Mouse (Mus musculus): Measurements from ENCODE around the gene Rasa2.
"Not testable (repeated sequence)": the region's sequence is repeated elsewhere in the genome, so short reads cannot be mapped to it uniquely, and the experiment has no call there.

The Rasa2 gene

DNA sequence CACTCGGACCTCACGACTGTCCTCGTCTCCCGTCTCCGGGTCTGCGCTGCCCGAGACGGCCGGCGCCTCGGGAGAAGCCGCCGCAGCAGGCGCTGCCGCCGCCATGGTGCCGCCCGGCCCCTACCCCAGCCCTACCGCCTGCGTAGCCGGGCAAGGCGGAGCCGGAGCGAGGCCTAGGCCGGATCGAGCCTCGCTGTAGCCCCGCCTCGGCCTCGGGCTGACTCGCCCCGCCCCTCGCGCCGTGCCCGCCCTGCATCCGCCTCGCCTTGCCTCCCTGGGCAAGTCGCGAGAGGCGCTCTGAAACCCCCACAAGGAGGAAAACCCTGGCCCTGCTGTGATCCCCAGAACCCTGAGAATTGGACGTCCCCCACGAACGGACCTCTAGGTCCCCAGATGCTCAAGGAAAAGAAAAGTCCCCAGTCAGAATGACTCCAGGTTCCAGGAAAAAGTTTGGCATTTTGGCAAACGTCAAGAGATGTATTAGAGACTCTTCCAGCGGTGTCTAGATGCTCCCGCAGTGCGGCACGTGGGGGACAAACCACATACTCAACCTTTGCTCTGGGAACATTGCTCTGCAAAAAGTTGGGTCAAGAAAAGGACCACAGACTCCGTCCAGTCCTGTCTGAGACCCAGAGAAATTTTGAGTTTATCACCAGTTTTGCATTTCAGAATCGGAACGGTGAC, at the start of gene Rasa2:
Gene Rasa2, minus strand, starts transcription at position 229 of the 684 bp plus-strand sequence.
- peak; percentile 88 to 92 for DNase-seq (ENCODE audit: low spot score in 2 of 2)

DNA sequence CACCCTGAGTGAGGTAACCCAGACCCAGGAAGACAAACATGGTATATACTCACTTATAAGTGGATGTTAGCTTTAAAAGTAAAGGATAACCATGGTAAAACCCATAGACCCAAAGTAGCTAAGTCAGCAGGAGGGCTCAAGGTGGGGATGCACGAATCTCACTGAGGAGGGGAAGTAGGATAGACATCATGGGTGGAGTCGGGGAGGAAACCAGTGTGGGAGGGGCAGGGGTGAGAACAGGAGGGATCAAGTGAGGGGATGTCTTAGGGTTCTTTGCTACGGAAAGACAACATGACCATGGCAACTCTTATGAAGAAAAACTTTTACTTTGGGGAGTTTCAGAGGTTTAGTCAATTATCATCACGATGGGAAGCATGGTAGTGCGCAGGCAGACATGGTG, 47.2 kb upstream of the Rasa2 start:
- no peak for DNase-seq (ENCODE audit: low spot score in 2 of 2)

- not testable (repeated sequence) for DNase-seq (ENCODE audit: low spot score in 2 of 2)
Observed at GRCm38 (mm10) chr9:96677711-96678110, 46.3 kb upstream of the Rasa2 start.

- DNase-seq (ENCODE audit: low spot score in 2 of 2), result no peak
Observed at GRCm38 (mm10) chr9:96676671-96677070, 45.3 kb upstream of the Rasa2 start.

GRCm38 (mm10) chr9:96675763-96676640, 44.6 kb upstream of the Rasa2 start:
- no peak for DNase-seq (ENCODE audit: low spot score in 2 of 2)

DNA sequence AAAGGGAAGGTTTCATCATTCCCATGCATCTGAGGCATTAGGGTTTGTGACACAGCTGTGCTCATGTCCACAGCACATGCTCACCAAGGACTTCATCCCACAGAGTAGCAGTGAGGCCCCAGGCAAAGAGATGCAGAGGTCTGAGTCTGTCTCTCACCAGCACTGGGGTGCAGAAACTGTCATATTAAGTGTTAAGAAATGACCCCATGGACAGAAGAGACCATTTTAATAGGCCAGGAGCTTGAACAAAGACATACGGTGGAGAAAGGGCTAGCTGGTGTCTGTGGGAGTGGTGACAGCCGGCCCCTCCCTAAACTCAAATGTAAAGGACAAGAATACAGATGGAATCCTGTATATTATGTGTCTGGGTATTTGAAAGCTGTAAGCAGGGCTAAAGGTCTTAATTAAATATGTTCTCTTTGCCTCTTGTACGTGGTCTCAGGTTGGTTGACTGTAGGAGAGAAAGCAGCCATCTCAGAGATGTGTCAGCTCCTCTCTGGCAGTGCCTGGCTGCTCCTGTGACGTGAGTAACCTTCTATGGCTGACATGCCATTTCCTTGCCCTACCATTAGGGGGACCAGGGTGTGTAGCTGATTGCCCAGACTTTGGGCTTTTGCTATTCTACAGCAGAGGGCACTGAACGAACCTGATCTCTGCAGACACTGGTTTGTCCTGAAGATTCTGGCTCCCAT, 43.8 kb upstream of the Rasa2 start:
- DNase-seq (ENCODE audit: low spot score in 2 of 2), result peak; percentile 13 to 42

DNA sequence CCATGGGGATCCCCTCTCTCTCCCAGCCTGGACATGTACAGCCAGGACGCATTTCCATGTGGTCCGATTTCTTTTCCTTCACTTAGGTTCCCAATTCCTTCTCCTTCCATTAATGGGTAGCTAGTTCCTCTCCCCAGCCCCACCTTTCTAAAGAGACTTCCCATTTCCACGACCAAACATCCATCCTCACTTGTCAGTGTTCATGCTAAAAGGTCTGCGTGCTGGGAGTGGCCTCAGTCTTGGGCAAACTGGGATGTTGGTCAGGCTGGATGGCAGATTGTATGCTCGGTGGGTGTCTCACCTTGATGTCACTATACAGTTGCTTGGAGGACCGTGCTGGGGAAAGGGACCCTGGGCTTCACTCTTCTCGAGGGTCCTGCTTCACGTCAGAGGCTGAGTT, 42.9 kb upstream of the Rasa2 start:
- DNase-seq (ENCODE audit: low spot score in 2 of 2), result no peak

DNA sequence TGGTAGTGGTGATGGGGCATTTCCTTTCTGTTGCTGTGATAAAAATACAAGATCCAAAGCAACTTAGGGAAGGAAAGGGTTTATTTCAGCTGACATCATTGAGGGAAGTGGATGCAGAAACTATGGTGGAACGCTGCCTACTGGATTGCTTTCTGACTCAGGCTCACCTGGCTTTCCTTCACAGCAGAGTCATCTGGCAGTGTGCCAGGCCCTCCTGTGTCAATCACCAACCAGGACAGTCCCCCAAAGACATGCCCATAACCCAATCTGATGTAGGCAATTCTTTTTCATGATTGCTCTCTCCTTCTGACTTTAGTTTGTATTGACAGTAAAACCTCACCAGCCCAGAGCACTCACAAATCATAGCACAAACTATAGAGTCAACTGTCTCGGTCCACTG, 41.0 kb upstream of the Rasa2 start:
- DNase-seq (ENCODE audit: low spot score in 2 of 2), result no peak

DNA sequence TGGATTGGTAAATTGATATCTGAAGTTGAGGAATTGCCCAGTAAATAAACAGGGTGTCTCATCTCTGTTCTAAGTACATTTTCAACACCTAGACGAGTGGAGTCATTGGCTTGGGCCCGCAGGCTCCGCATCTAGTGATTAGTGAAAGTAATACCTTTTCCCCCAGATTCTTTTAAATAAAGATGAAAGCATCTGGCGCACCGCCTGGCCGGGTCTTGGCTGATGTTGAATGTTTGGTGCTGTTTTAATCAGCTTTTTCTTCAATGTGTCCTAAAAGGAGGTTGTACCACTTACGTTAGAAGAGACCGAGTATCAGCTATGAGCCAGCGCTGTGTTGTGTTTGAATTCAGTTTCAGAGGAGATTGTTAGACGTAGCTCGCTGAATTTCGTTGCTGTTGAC, 39.8 kb upstream of the Rasa2 start:
- DNase-seq (ENCODE audit: low spot score in 2 of 2), result no peak

GRCm38 (mm10) chr9:96669877-96670276, 38.5 kb upstream of the Rasa2 start:
- DNase-seq (ENCODE audit: low spot score in 2 of 2), result peak; percentile 87 to 95

GRCm38 (mm10) chr9:96668628-96669027, 37.2 kb upstream of the Rasa2 start:
- peak; percentile 51 to 57 for DNase-seq (ENCODE audit: low spot score in 2 of 2)

DNA sequence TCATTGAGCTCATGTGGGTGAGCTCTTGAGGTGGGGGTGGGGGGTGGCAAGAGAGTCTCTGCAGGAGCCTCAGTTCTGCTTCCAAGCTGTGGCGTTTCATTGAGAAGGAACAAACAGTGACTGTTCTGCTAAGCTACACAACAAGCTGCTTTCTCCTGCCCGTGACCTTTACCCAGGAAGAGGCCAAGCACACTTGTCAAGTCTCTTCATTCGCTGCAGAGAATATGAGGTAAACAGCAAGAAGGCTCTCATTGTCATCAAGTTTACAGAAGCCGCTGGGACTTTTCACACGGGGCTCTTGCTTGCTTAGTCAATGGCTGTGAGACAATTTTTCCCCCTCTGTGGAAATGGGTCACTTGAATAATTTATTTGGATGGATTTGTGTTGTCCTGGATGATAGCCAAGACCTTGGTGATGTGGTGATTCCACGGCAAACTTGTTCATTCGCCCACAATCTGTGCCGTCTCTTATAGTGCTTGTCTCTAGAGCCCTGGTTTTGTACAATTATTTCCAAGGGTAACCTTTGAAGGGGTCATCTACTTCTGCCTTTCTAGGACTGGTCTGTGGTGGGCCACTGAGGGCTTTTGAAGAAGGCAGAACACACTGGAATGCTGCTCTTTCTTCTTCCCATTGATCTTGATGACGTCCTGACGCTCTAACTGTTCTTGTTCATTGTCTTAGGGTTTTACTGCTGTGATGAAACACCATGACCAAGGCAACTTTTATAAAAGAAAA, 29.3 kb upstream of the Rasa2 start:
- DNase-seq (ENCODE audit: low spot score in 2 of 2), result no peak

GRCm38 (mm10) chr9:96659801-96660200, 28.4 kb upstream of the Rasa2 start:
- no peak for DNase-seq (ENCODE audit: low spot score in 2 of 2)

DNA sequence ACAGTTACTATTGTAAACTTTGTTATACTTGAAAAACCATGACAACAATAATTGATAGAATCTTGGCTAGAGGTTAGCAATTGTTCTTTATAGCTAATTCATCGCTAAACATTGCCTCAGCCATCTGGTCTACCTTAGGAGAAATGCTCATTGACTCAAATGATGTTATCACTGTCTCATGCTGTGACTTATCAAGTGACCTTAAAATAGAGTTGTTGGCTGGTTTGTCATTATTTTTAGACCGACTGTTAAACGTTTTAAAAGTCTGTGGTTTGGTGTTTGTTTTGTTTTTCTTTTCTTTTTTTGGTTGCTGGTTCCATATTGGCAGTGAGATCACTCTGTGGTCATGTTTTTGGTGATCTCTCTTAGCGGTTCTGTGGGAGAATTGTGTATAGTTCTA, 22.1 kb upstream of the Rasa2 start:
- DNase-seq (ENCODE audit: low spot score in 2 of 2), result no peak

GRCm38 (mm10) chr9:96652763-96653162, 21.3 kb upstream of the Rasa2 start:
- no peak for DNase-seq (ENCODE audit: low spot score in 2 of 2)

DNA sequence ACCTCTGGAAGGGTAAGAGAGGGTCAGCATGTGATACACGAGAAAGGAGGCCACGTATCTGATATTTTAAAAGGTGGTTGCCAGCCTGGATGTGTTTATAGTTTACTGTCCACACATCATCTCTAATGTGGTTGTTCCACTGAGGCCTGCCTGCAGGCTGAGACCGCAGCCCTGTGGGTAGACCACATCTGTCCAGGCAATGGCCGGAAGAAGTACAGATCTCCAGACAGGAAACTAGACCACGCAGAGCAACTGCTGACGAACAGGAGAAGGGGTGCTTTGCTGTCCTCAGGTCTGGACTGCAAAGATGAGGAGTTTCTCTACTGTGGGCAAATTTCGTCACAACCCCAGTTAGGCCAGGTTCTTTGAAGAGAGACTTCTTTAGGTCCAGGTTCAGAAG, 19.4 kb upstream of the Rasa2 start:
- DNase-seq (ENCODE audit: low spot score in 2 of 2), result no peak

GRCm38 (mm10) chr9:96649924-96650323, 18.5 kb upstream of the Rasa2 start:
- peak; percentile 39 to 60 for DNase-seq (ENCODE audit: low spot score in 2 of 2)

GRCm38 (mm10) chr9:96649362-96649761, 17.9 kb upstream of the Rasa2 start:
- no peak for DNase-seq (ENCODE audit: low spot score in 2 of 2)

DNA sequence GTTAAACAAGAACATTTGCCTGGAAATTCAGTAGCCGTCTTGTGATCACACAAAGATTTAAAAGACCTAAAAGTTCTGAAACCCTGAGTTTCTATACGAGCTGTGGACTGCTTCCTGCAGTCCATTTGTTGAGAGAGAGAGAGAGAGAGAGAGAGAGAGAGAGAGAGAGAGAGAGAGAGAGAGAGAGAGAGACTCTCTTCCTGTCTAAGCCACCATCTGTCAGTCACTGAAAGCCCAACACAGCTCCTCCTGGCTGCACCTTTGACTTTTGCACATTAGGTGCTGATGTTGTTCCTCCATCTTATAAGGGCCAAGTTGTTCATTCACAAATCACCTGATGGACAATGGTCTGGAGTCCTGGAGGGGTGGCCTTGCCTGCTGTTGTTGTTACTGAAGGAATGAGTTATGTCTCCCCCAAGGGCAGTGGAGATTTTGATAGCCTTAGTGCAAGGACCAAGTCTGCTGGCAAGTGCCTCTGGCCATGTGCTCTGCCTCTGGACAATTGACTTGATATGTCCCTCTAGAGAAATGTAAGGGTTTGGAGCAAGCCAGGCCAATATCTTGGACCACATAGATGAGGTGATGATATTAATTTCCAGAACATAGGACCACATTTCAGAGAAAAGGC, 15.4 kb upstream of the Rasa2 start:
- DNase-seq (ENCODE audit: low spot score in 2 of 2), result no peak

DNA sequence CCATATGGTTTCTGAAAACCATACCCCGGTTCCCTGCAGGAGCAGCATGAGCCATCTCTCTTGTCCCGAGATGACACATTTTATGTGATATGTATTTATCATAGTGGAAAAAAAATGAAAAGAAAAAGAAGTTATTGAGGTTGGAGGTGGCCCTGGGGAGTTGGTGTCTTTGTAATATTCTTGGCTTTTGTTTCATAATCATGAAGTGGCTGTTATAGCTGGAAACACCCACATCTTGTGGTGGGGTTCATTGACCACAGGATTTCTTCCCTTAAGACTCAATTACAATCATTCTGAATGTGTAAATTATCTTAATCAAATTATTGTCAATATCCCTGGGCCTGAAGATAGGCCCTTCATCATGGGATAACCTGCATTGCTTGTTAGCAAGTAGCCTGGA, 13.4 kb upstream of the Rasa2 start:
- DNase-seq (ENCODE audit: low spot score in 2 of 2), result no peak

DNA sequence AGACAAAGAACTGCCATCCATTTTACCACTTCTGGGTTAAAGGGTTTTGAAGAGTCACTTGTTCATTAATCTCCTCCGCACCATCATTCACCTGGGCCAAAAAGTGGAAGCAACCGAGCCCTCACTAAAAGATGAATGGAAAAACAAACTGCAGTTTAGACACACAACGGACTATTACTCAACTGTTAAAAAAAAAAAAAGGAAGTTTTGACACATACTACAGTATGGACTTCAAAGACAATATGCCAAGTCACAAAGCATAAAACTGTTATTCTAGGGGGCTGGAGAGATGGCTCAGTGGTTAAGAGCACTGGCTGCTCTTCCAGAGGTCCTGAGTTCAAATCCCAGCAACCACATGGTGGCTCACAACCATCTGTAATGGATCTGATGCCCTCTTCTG, 12.6 kb upstream of the Rasa2 start:
- DNase-seq (ENCODE audit: low spot score in 2 of 2), result not testable (repeated sequence)
